Mouse (Mus musculus) left cerebral cortex, postnatal 25 days (tissue): ENCODE data around the gene Atrip. TPM values are rescaled to one million over a fixed set of nuclear protein-coding genes. Genes with fewer than 3 reads are reported as not detected.

Experiments used
- DNase-seq, 2 experiments: peaks; one replicate each; pipeline ENCODE4 v3.0.0; 2022; ENCODE audit warnings: low spot score in 2 of 2, mixed read lengths in 1 of 2
- intact Hi-C: fragments of 180-260 bp; cut with DNase I; formaldehyde crosslinking; loops from one replicate; pipeline ENCODE4 v1.15.1; 2025
- total RNA-seq, 2 experiments: library from RNA; stranded (reverse); gene quantifications; 2 replicates each; pipeline ENCODE4 v1.2.3; 2021

The Atrip gene
- total RNA-seq, 2 experiments from 2014 or later = 25.8 to 28.5 TPM

GRCm38 (mm10) chr9:109068095-109068735, 5.7 kb downstream of the Atrip start:
- intact Hi-C loops = no loop called here
- no peak for DNase-seq

DNA sequence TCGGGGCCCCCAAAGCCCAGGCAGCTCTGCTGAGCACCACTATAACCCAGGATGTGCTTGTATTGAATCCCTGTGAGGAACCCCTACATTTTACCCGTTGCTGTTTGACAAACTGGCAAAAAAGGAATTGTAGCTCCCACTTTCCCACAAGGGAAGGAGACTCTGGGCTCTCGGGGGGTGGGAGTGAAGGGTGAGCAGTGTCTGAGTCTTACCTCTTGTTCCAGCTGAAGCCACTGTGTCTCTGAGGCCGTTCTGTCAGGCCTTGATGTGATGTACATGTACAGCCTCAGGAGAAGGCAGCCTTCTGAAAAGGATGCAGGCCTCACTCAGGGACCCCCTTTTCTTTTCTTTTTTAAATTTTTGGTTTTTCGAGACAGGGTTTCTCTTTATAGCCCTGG, 13.0 kb downstream of the Atrip start:
- DNase-seq = no peak
- intact Hi-C loops = no loop called here

DNA sequence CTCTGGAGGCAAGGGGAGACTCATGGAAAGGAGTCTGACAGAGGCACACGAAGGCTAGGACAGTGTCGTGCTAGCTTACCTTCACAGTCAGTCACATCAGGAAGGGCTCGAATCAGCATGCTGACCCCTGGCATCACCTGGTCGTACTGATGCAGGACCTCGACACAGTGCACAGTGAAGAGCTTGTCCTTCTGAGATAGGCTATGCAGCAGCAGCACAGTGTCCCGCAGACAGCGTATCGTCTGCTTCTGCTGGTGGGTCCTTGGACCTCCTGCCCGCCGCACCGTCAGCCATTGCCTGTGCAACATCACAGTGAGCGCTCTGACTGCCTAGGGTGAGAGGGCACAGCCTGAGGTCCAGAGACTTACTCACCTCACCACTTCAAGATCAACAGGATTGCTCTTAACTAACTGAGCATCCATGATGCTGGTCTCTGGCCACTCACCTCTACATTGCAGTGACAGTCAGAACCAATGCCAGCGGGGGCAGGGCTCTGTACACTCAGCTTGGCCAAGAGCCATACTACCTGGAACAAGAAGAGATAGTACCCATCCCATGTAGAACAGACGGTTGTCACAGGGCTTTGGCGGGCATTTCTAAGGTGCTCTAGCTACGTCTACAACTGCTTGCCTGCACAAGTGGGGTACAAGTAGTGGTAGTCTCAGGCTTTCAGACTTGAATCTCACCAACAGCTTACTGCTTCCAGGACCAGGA, 13.6 kb downstream of the Atrip start:
- no peak for DNase-seq
- intact Hi-C loops = no loop called here

DNA sequence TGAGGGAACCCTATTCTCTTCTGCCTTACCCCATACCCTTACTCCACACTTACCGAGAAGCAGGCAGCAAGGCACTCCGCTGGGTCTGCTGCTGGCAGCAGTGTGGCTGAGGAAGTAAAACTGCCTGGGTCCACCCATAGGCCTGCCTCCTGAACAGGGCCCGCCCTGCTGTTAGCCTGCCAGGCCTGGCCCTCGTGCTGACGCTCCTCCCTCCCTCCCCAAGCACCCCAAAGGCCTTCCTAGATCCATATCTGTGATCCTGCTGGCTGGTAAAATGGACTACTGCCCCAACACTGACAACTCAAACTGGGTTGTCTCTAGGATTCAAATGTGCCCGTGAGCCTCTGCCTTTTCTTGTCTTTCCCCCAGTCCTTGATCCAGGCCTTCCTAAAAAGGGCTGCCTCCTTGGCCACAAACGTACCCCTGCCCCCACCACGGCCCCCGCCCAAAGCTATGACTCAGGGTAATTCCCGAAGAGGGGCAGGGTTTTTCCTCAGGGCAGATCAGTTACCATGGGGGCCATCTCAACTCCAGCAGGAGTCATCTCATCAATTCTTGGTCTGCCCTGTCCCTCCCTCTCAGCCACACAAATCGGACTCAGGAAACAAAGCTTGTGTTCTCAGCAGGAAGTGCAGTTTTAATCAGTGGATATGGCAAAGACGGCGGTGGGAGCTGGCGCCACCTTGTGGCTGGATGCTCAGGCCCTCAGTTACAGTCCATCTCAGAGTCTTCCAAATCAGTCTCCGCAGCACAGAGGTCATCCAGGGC, 14.6 kb downstream of the Atrip start, which contains the start of gene Trex1:
Trex1 (minus strand) TSS at position 599 of the 768 bp plus-strand sequence.
- DNase-seq = peak; percentile 91 to 93
- intact Hi-C loops = loop anchor here (1.0 kb wide), 1 partner anchor 59 kb away; no protein-coding TSS in a partner anchor

- intact Hi-C loops = no loop called here
- DNase-seq = no peak
These were observed 15.7 kb downstream of the Atrip start for GRCm38 (mm10) chr9:109058006-109058765.

DNA sequence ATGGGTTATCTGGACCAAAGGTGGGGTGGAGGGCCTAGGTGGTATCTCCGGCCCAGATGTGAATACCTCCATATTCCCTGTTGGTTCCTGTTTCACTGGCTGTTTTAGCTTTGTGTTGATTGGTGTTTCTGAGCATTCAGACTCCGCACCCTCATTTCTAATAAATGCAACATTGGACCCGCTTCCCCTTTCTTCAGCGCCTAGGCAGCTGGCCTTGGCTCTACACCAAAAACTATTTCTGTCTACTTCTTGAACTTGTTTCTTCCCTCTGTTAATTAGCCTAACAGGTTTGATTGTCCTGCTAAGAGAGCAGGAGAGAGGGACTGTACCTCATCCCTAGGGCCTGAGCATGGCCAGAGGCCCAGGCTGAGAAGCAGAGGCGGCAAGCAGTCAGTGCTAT, 16.4 kb downstream of the Atrip start:
- DNase-seq = no peak
- intact Hi-C loops = no loop called here

- intact Hi-C loops = no loop called here
- no peak for DNase-seq
These were observed 17.0 kb downstream of the Atrip start for GRCm38 (mm10) chr9:109056916-109057315.

GRCm38 (mm10) chr9:109056081-109056690, 17.7 kb downstream of the Atrip start:
- no peak for DNase-seq
- intact Hi-C loops = no loop called here

DNA sequence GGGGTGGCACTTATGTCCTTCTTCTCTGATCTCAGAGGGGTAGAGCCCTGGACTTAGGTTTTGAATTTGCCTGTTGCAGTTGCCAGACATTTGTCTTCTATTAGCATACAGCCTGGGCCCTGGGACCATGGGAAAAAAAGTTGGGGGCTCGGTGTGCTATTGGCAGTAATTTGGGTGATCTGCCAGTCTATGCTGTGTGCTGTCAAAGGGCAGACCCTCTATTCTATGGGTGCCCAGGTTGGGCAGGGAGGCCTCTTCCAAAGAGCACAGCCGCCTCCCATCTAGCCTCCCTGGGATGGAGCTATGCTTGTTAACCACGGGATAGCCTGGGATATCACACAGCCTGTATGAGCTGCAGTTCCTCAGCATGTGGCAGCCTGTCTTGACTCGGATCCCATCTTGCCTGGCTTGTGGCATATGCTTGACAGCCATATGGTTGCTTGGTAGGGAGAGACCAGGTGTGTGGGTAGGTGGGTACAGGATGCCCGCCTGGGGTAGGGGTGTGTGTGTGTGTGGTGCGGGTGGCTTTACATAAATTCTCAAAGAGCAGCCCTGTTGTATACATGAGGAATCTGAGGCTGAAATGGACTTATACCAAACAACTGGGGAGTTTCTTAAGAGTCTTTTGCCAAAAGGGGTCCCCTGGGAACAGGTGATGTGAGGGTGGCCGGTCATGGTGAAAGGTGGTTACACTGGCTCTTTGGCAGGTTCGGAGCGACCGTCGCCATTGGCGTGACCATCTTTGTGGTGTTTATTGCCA, 18.5 kb downstream of the Atrip start:
- DNase-seq = peak in 1 of 2 experiments; percentile 43
- intact Hi-C loops = no loop called here

- intact Hi-C loops = no loop called here
- peak; percentile 79 to 93 for DNase-seq
These were observed 19.2 kb downstream of the Atrip start for GRCm38 (mm10) chr9:109054712-109055111.

DNA sequence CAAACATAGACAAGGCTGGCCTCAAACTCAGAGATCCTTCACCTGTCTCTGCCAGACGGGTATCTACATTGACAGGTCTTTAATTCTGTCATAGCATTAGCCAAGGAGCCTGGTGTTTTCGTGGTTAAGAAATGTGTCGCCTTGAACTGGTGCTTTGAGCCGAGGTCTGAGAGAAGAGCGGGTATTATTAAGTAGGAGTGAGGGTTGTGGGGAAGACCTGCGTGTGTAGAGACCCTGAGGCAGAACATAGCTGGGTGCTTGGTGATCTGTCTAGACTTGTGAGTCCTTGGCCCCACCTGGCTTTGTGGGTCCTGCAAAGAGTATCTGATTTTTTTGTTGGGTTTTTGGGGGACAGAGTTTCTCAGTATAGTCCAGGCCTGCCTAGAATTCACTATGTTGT, 20.1 kb downstream of the Atrip start:
- DNase-seq = no peak
- intact Hi-C loops = no loop called here

- intact Hi-C loops = no loop called here
- no peak for DNase-seq
These were observed 20.6 kb downstream of the Atrip start for GRCm38 (mm10) chr9:109053366-109053765.

DNA sequence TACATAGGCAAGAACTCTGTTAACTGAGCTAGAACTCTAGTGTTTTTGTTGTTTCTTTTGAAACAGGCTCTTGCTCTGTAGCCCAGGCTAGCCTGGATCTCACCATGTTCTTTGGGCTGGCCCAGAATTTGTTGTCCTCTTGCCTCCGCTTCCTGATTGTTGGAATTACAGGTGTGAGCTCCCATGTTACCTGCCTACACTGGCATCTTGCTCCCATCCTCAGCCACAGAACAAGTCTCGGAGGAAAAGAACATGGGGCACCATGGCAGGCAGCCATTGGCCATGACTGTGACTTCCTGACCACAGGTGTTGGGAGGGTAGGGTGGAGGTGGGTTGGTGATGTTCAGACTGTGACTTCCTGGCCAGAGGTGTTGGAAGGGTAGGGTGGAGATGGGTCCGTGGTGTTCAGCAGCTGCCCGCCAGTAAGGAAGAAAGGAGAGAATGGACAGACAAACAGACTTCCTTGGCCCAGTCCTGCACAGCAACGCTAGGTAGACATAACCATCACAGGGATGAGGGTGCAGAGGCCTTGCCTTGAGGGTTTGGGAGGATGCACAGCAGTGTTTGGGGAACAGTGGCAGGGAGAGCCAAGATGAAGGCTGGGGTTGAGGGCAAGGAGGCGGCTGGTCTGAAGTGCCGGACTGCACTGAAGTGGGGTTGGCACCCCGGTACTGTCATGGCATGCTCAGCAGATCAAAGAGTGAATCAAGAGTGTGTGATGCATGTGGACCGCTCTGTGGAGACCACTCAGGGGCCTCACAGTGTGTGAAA, 21.2 kb downstream of the Atrip start:
- intact Hi-C loops = no loop called here
- no peak for DNase-seq

GRCm38 (mm10) chr9:109051651-109052489, 22.1 kb downstream of the Atrip start:
- intact Hi-C loops = no loop called here
- no peak for DNase-seq

GRCm38 (mm10) chr9:109051011-109051501, 22.9 kb downstream of the Atrip start:
- DNase-seq = no peak

GRCm38 (mm10) chr9:109050674-109050997, 23.3 kb downstream of the Atrip start:
- intact Hi-C loops = no loop called here
- no peak for DNase-seq

More at GRCm38 (mm10) chr9:109051011-109051501, 22.9 kb downstream of the Atrip start:
- intact Hi-C loops = no loop called here
